Mouse (Mus musculus) lung, embryonic 16.5 days (tissue): ENCODE measurements at regions not wholly inside any gene's neighbourhood (a gene's known extent, or its start where the extent isn't known, plus 50 kb on each side); places are given as distances from the start of the nearest gene placed in this dataset.

Source experiments
- ATAC-seq: fragments of 200-750 bp; cut with Nextera tagmentation; 2 replicates; pipeline ENCODE4 v1.8.0; 2017; ENCODE audit warnings: low read depth, mild to moderate bottlenecking, moderate library complexity
- H3K27ac ChIP-seq: fragments of 300-500 bp; sonication (generic); 2 replicates; pipeline ENCODE4 v1.5.1; 2014; ENCODE audit warnings: mild to moderate bottlenecking, control low read depth, low read length
- H3K27me3 ChIP-seq: fragments of 300-500 bp; sonication (generic); 2 replicates; pipeline ENCODE4 v1.6.1; 2014; ENCODE audit warnings: low read depth, low read length, mixed read lengths; ENCODE audit not compliant: control insufficient read depth, insufficient read depth
- H3K36me3 ChIP-seq: fragments of 300-500 bp; sonication (generic); 2 replicates; pipeline ENCODE4 v1.6.1; 2014; ENCODE audit warnings: low read length; ENCODE audit not compliant: control insufficient read depth, insufficient read depth
- H3K4me1 ChIP-seq: fragments of 300-500 bp; sonication (generic); replicated peaks from 2 replicates; pipeline ENCODE4 v1.6.1; 2014; ENCODE audit warnings: low read length, mixed read lengths; ENCODE audit not compliant: control insufficient read depth, insufficient read depth
- H3K4me2 ChIP-seq: fragments of 300-500 bp; sonication (generic); 2 replicates; pipeline ENCODE4 v1.6.1; 2014; ENCODE audit warnings: low read depth, low read length, control low read depth
- H3K4me3 ChIP-seq: fragments of 300-500 bp; sonication (generic); 2 replicates; pipeline ENCODE4 v1.5.1; 2014; ENCODE audit warnings: mild to moderate bottlenecking, low read length, control low read depth
- H3K9ac ChIP-seq: fragments of 300-500 bp; sonication (generic); 2 replicates; pipeline ENCODE4 v1.6.1; 2014; ENCODE audit warnings: low read length, control low read depth
- H3K9me3 ChIP-seq: fragments of 300-500 bp; sonication (generic); 2 replicates; pipeline ENCODE4 v1.6.1; 2016; ENCODE audit warnings: low read length; ENCODE audit not compliant: control insufficient read depth
- WGBS: fragments of 180-500 bp; shearing (Covaris S2); extraction: QIAGEN DNeasy Blood & Tissue Kit; methylation state at CpG from one replicate; pipeline ENCODE4 v1.1.7; 2014; 5-methylcytosine and 5-hydroxymethylcytosine counted together

GRCm38 (mm10) chr13:60309926-60310325, 132.8 kb upstream of the Gas1 start:
- Histone ChIP-seq H3K27ac (no peak overlapping the region), H3K9ac (no peak overlapping the region), H3K9me3 (no peaks in the 10 kb centered on the region), H3K27me3 (no peaks in the 10 kb centered on the region), H3K4me2 (no peak overlapping the region), H3K4me3 (no peak overlapping the region), H3K4me1 (peaks cover 20% of the 10 kb centered on the region), H3K36me3 (no peaks in the 10 kb centered on the region)
- 81% methylated on average over 4 of the region's 4 CpGs for WGBS
- no peak for ATAC-seq

- WGBS: 74% methylated on average over 7 of the region's 7 CpGs
- H3K36me3 ChIP-seq: no peaks in the 10 kb centered on the region
- peaks cover 16% of the 10 kb centered on the region for H3K4me1 ChIP-seq
- ATAC-seq: no peak
- H3K4me2 ChIP-seq: no peak overlapping the region
- no peaks in the 10 kb centered on the region for H3K9me3 ChIP-seq
- no peak overlapping the region for H3K27ac ChIP-seq
- H3K4me3 ChIP-seq: no peak overlapping the region
- no peaks in the 10 kb centered on the region for H3K27me3 ChIP-seq
- no peak overlapping the region for H3K9ac ChIP-seq
Observed at GRCm38 (mm10) chr13:60312397-60313085, 135.4 kb upstream of the Gas1 start.

GRCm38 (mm10) chr13:60318436-60319020, 141.4 kb upstream of the Gas1 start:
- no peak for ATAC-seq
- WGBS: 55% methylated on average over 8 of the region's 8 CpGs
- no peaks in the 10 kb centered on the region for H3K4me1 ChIP-seq

GRCm38 (mm10) chr13:60319268-60319667, 142.1 kb upstream of the Gas1 start:
- no peak for ATAC-seq
- Histone ChIP-seq H3K9ac (no peak overlapping the region), H3K4me2 (no peak overlapping the region), H3K27ac (no peak overlapping the region), H3K4me3 (no peak overlapping the region), H3K4me1 (no peaks in the 10 kb centered on the region), H3K27me3 (no peaks in the 10 kb centered on the region), H3K9me3 (no peaks in the 10 kb centered on the region), H3K36me3 (no peaks in the 10 kb centered on the region)
- 68% methylated on average over 4 of the region's 4 CpGs for WGBS

More at GRCm38 (mm10) chr13:60318436-60319020, 141.4 kb upstream of the Gas1 start:
- no peaks in the 10 kb centered on the region for H3K9me3 ChIP-seq
- H3K4me3 ChIP-seq: no peak overlapping the region
- H3K4me2 ChIP-seq: no peak overlapping the region
- H3K27me3 ChIP-seq: no peaks in the 10 kb centered on the region
- no peak overlapping the region for H3K27ac ChIP-seq
- H3K9ac ChIP-seq: no peak overlapping the region
- no peaks in the 10 kb centered on the region for H3K36me3 ChIP-seq

GRCm38 (mm10) chr13:60319861-60320602, 142.9 kb upstream of the Gas1 start:
- H3K36me3 ChIP-seq: no peaks in the 10 kb centered on the region
- no peak for ATAC-seq
- no peaks in the 10 kb centered on the region for H3K27me3 ChIP-seq
- H3K4me1 ChIP-seq: no peaks in the 10 kb centered on the region
- H3K27ac ChIP-seq: no peak overlapping the region
- H3K4me2 ChIP-seq: no peak overlapping the region
- H3K4me3 ChIP-seq: no peak overlapping the region
- no peak overlapping the region for H3K9ac ChIP-seq
- H3K9me3 ChIP-seq: no peaks in the 10 kb centered on the region
- 53% methylated on average over 5 of the region's 5 CpGs for whole genome bisulfite sequencing

GRCm38 (mm10) chr13:60322579-60322978, 145.4 kb upstream of the Gas1 start:
- no peak for ATAC-seq
- Histone ChIP-seq H3K4me1 (no peaks in the 10 kb centered on the region), H3K9ac (no peak overlapping the region), H3K4me2 (no peak overlapping the region), H3K36me3 (no peaks in the 10 kb centered on the region), H3K27me3 (no peaks in the 10 kb centered on the region), H3K9me3 (no peaks in the 10 kb centered on the region), H3K27ac (no peak overlapping the region), H3K4me3 (no peak overlapping the region)
- WGBS: 72% methylated on average over 3 of the region's 3 CpGs

GRCm38 (mm10) chr13:60330475-60331258, 153.5 kb upstream of the Gas1 start:
- 65% methylated on average over 9 of the region's 9 CpGs for WGBS
- H3K36me3 ChIP-seq: no peaks in the 10 kb centered on the region
- no peak overlapping the region for H3K9ac ChIP-seq
- H3K4me3 ChIP-seq: no peak overlapping the region
- ATAC-seq: no peak
- no peaks in the 10 kb centered on the region for H3K9me3 ChIP-seq
- peaks cover 3% of the 10 kb centered on the region; the same call in 1 of the 2 replicates for H3K4me1 ChIP-seq
- no peak overlapping the region for H3K27ac ChIP-seq
- H3K4me2 ChIP-seq: no peak overlapping the region
- no peaks in the 10 kb centered on the region for H3K27me3 ChIP-seq

GRCm38 (mm10) chr13:60336196-60336595, 159.0 kb upstream of the Gas1 start:
- Histone ChIP-seq H3K27ac (no peak overlapping the region), H3K4me3 (no peak overlapping the region), H3K4me2 (no peak overlapping the region), H3K4me1 (peaks cover 4% of the 10 kb centered on the region; the same call in 1 of the 2 replicates), H3K9me3 (no peaks in the 10 kb centered on the region), H3K27me3 (no peaks in the 10 kb centered on the region), H3K36me3 (no peaks in the 10 kb centered on the region), H3K9ac (no peak overlapping the region)
- no peak for ATAC-seq
- WGBS: 36% methylated on average over 1 of the region's 1 CpGs

GRCm38 (mm10) chr13:60337383-60337782, 160.2 kb upstream of the Gas1 start:
- Histone ChIP-seq H3K36me3 (no peaks in the 10 kb centered on the region), H3K4me1 (peaks cover 4% of the 10 kb centered on the region; the same call in 1 of the 2 replicates), H3K27me3 (no peaks in the 10 kb centered on the region), H3K4me2 (no peak overlapping the region), H3K9ac (no peak overlapping the region), H3K27ac (no peak overlapping the region), H3K9me3 (no peaks in the 10 kb centered on the region), H3K4me3 (no peak overlapping the region)
- ATAC-seq: peak; percentile 20; the same call in 1 of the 2 replicates
- WGBS: 40% methylated on average over 2 of the region's 2 CpGs
